Mouse (Mus musculus) myocyte (in vitro differentiated cells): ENCODE data around the gene Capn8. TPM values are rescaled to one million over a fixed set of nuclear protein-coding genes. Genes with fewer than 3 reads are reported as not detected.

Experiments used
- H3K27me3 ChIP-seq: one replicate; pipeline ENCODE4 v1.6.1; 2011; ENCODE audit not compliant: control insufficient read depth, insufficient read depth, insufficient read length
- H3K36me3 ChIP-seq: one replicate; pipeline ENCODE4 v1.6.1; 2011; ENCODE audit not compliant: control insufficient read depth, insufficient read depth
- H3K4me2 ChIP-seq: one replicate; pipeline ENCODE4 v1.6.1; 2011; ENCODE audit warnings: low read depth, control low read depth
- H3K4me3 ChIP-seq: one replicate; pipeline ENCODE4 v1.5.1; 2011; ENCODE audit warnings: mild to moderate bottlenecking, control low read depth, moderate library complexity
- H3K79me2 ChIP-seq: one replicate; pipeline ENCODE4 v1.6.1; 2011; ENCODE audit not compliant: control insufficient read depth, insufficient read depth
- H3ac ChIP-seq: one replicate; pipeline ENCODE4 v1.6.1; 2011; ENCODE audit not compliant: control insufficient read depth, insufficient read length
- CEBPB ChIP-seq: IDR thresholded peaks from 2 replicates; pipeline ENCODE4 v1.6.1; 2011; ENCODE audit warnings: mild to moderate bottlenecking, moderate library complexity; ENCODE audit not compliant: poor library complexity, insufficient read depth, severe bottlenecking
- E2F4 ChIP-seq: IDR thresholded peaks from one replicate; pipeline ENCODE4 v1.6.1; 2011; ENCODE audit warnings: mild to moderate bottlenecking, control low read depth, moderate library complexity; ENCODE audit not compliant: insufficient read depth
- MAX ChIP-seq: IDR thresholded peaks from one replicate; pipeline ENCODE4 v1.6.1; 2011; ENCODE audit warnings: low read depth, mild to moderate bottlenecking, control low read depth
- MYOD1 ChIP-seq, 3 experiments: IDR thresholded peaks; one replicate each; pipeline ENCODE4 v1.6.1; 2011; ENCODE audit warnings: control low read depth in 2 of 3, low read depth in 2 of 3, mild to moderate bottlenecking in 2 of 3, moderate library complexity in 1 of 3; ENCODE audit not compliant: insufficient read length in 2 of 3, control insufficient read depth in 1 of 3
- MYOG ChIP-seq, 3 experiments: IDR thresholded peaks; one replicate each; pipeline ENCODE4 v1.6.1; 2011; ENCODE audit warnings: control low read depth in 2 of 3, low read depth in 2 of 3, mild to moderate bottlenecking in 2 of 3; ENCODE audit not compliant: insufficient read length in 2 of 3, control insufficient read depth in 1 of 3, insufficient read depth in 1 of 3
- POLR2A ChIP-seq: IDR thresholded peaks from one replicate; pipeline ENCODE4 v1.6.1; 2011; ENCODE audit warnings: low read depth, mild to moderate bottlenecking, control low read depth, moderate library complexity; ENCODE audit not compliant: insufficient read length
- POLR2AphosphoS2 ChIP-seq: IDR thresholded peaks from one replicate; pipeline ENCODE4 v1.6.1; 2011; ENCODE audit warnings: low read depth, control low read depth; ENCODE audit not compliant: insufficient read length
- REST ChIP-seq: IDR thresholded peaks from one replicate; pipeline ENCODE4 v1.6.1; 2011; ENCODE audit warnings: mild to moderate bottlenecking, control low read depth, moderate library complexity; ENCODE audit not compliant: insufficient read depth, insufficient read length
- SRF ChIP-seq: IDR thresholded peaks from one replicate; pipeline ENCODE4 v1.6.1; 2011; ENCODE audit warnings: low read depth; ENCODE audit not compliant: control insufficient read depth, insufficient read length
- TCF12 ChIP-seq: IDR thresholded peaks from one replicate; pipeline ENCODE4 v1.6.1; 2011; ENCODE audit warnings: mild to moderate bottlenecking, control low read depth; ENCODE audit not compliant: poor library complexity, insufficient read depth, severe bottlenecking
- TCF3 ChIP-seq: IDR thresholded peaks from one replicate; pipeline ENCODE4 v1.6.1; 2011; ENCODE audit warnings: low read depth, control low read depth; ENCODE audit not compliant: insufficient read length
- USF1 ChIP-seq: IDR thresholded peaks from one replicate; pipeline ENCODE4 v1.6.1; 2011; ENCODE audit warnings: low read depth, mild to moderate bottlenecking, control low read depth, moderate library complexity
- polyA plus RNA-seq: library from polyadenylated mRNA; unstranded; fragments of >200 nt; fragmentation: generic; extraction: Trizol; gene quantifications from one replicate; pipeline ENCODE4 v1.2.1, GENCODE M21; 2012; ENCODE audit warnings: missing spikeins

Capn8 gene
- polyA plus RNA-seq, 1 experiment = not detected

GRCm38 (mm10) chr1:182571148-182571547, 6.3 kb downstream of the Capn8 start:
- Histone ChIP-seq H3K79me2 (no peaks in the 10 kb centered on the region), H3K36me3 (no peaks in the 10 kb centered on the region), H3ac (no peak overlapping the region), H3K27me3 (peaks cover 4% of the 10 kb centered on the region), H3K4me2 (no peak overlapping the region), H3K4me3 (no peak overlapping the region)
- TF ChIP-seq TCF3 = no peak
- TF ChIP-seq CEBPB = no peak
- TF ChIP-seq USF1 = no peak
- no peak for TF ChIP-seq MAX

- Histone ChIP-seq H3ac (no peak overlapping the region), H3K27me3 (peaks cover 12% of the 10 kb centered on the region), H3K36me3 (no peaks in the 10 kb centered on the region), H3K4me3 (no peak overlapping the region), H3K4me2 (no peak overlapping the region), H3K79me2 (no peaks in the 10 kb centered on the region)
- TF ChIP-seq E2F4 = no peak
- TF ChIP-seq REST = no peak
- no peak for TF ChIP-seq TCF3
Measured at GRCm38 (mm10) chr1:182571973-182572372, 7.2 kb downstream of the Capn8 start.

GRCm38 (mm10) chr1:182573856-182574665, 9.3 kb downstream of the Capn8 start:
- Histone ChIP-seq H3K4me3 (no peak overlapping the region), H3K4me2 (no peak overlapping the region), H3K36me3 (no peaks in the 10 kb centered on the region), H3K79me2 (no peaks in the 10 kb centered on the region), H3ac (no peak overlapping the region), H3K27me3 (peaks cover 15% of the 10 kb centered on the region)
- TF ChIP-seq MAX (no peak), SRF (no peak), POLR2AphosphoS2 (no peak), POLR2A (no peak), REST (no peak), USF1 (no peak)

- Histone ChIP-seq H3K4me3 (no peak overlapping the region), H3K79me2 (no peaks in the 10 kb centered on the region), H3K36me3 (no peaks in the 10 kb centered on the region), H3ac (no peak overlapping the region), H3K4me2 (no peak overlapping the region), H3K27me3 (peaks cover 15% of the 10 kb centered on the region)
- TF ChIP-seq USF1 (no peak), MAX (no peak), E2F4 (no peak), TCF3 (no peak), MYOD1 (IDR thresholded peaks at IDR 0.05; ENCODE audit: control insufficient read depth in 1 of 3, insufficient read length in 2 of 3, low read depth in 2 of 3) (no peak), TCF12 (no peak), REST (no peak), CEBPB (no peak), SRF (no peak), MYOG (IDR thresholded peaks at IDR 0.05; ENCODE audit: control insufficient read depth in 1 of 3, insufficient read depth in 1 of 3, insufficient read length in 2 of 3, low read depth in 2 of 3) (no peak), POLR2AphosphoS2 (no peak), POLR2A (no peak)
Measured at GRCm38 (mm10) chr1:182574666-182575049, 9.9 kb downstream of the Capn8 start.

- H3K36me3 ChIP-seq = no peaks in the 10 kb centered on the region
- H3ac ChIP-seq = no peak overlapping the region
- H3K4me3 ChIP-seq = no peak overlapping the region
- H3K27me3 ChIP-seq = peaks cover 41% of the 10 kb centered on the region
- H3K4me2 ChIP-seq = no peak overlapping the region
- no peak for TF ChIP-seq CEBPB
- H3K79me2 ChIP-seq = no peaks in the 10 kb centered on the region
Measured at GRCm38 (mm10) chr1:182584169-182584568, 19.4 kb downstream of the Capn8 start.
